Mouse (Mus musculus) frontal cortex, adult 2 months (tissue): ENCODE measurements around the gene Tmco4. TPM values are rescaled to one million over a fixed set of nuclear protein-coding genes. Genes with fewer than 3 reads are reported as not detected.

Experiments
- DNase-seq, 2 experiments: peaks; one replicate each; pipeline ENCODE4 v3.0.0; 2022; ENCODE audit warnings: low spot score in 1 of 2; ENCODE audit errors: extremely low spot score in 1 of 2
- polyA plus RNA-seq: library from polyadenylated mRNA; depleted of rRNA; stranded (reverse); fragments of >200 nt; gene quantifications from 2 replicates; pipeline ENCODE4 v1.2.3, GENCODE M21; 2012

The Tmco4 gene
- polyA plus RNA-seq, 1 experiment, result 3.3 TPM

- no peak for DNase-seq
These were observed 42.1 kb downstream of the Tmco4 start for GRCm38 (mm10) chr4:139014793-139015192.

GRCm38 (mm10) chr4:139018388-139018787 lies 45.7 kb downstream of the Tmco4 start:
- DNase-seq, result no peak

- DNase-seq, result no peak
These were observed 46.3 kb downstream of the Tmco4 start for GRCm38 (mm10) chr4:139018976-139019375.

- no peak for DNase-seq
These were observed 46.7 kb downstream of the Tmco4 start for GRCm38 (mm10) chr4:139019413-139019812.

GRCm38 (mm10) chr4:139020385-139020784 lies 47.7 kb downstream of the Tmco4 start:
- no peak for DNase-seq

GRCm38 (mm10) chr4:139024379-139024778 lies 51.7 kb downstream of the Tmco4 start:
- peak; percentile 42 to 70 for DNase-seq

GRCm38 (mm10) chr4:139030675-139031074 lies 58.0 kb downstream of the Tmco4 start:
- no peak for DNase-seq

- no peak for DNase-seq
These were observed 59.8 kb downstream of the Tmco4 start for GRCm38 (mm10) chr4:139032521-139032920.

- peak in 1 of 2 experiments; percentile 57 for DNase-seq
These were observed 60.7 kb downstream of the Tmco4 start for GRCm38 (mm10) chr4:139033263-139034009.

- peak in 1 of 2 experiments; percentile 47 for DNase-seq
These were observed 61.3 kb downstream of the Tmco4 start for GRCm38 (mm10) chr4:139034010-139034367.

- DNase-seq, result no peak
These were observed 61.9 kb downstream of the Tmco4 start for GRCm38 (mm10) chr4:139034540-139034939.

GRCm38 (mm10) chr4:139034942-139035341 lies 62.3 kb downstream of the Tmco4 start:
- DNase-seq, result no peak

- DNase-seq, result no peak
These were observed 63.1 kb downstream of the Tmco4 start for GRCm38 (mm10) chr4:139035799-139036198.

- no peak for DNase-seq
These were observed 65.3 kb downstream of the Tmco4 start for GRCm38 (mm10) chr4:139037795-139038607.

GRCm38 (mm10) chr4:139040084-139040839 lies 67.6 kb downstream of the Tmco4 start:
- DNase-seq, result no peak

GRCm38 (mm10) chr4:139042611-139043010 lies 69.9 kb downstream of the Tmco4 start:
- no peak for DNase-seq

- DNase-seq, result no peak
These were observed 70.9 kb downstream of the Tmco4 start for GRCm38 (mm10) chr4:139043600-139043999.

GRCm38 (mm10) chr4:139044566-139044965 lies 71.9 kb downstream of the Tmco4 start:
- DNase-seq, result no peak

GRCm38 (mm10) chr4:139046354-139046753 lies 73.7 kb downstream of the Tmco4 start:
- DNase-seq, result no peak

- DNase-seq, result peak; percentile 60 to 71
These were observed 75.8 kb downstream of the Tmco4 start for GRCm38 (mm10) chr4:139048518-139048917.

GRCm38 (mm10) chr4:139052796-139053195 lies 80.1 kb downstream of the Tmco4 start:
- no peak for DNase-seq
